Mouse (Mus musculus) adrenal gland, adult 8-10 months (tissue): ENCODE data around the gene Cacna1c. TPM values are rescaled to one million over a fixed set of nuclear protein-coding genes. Genes with fewer than 3 reads are reported as not detected.
A peak's percentile ranks its signal among the peaks of the same experiment; 100 is the strongest.
"Not testable (repeated sequence)": the region's sequence is repeated elsewhere in the genome, so short reads cannot be mapped to it uniquely, and the experiment has no call there.

Source experiments
- DNase-seq: peaks from one replicate; pipeline ENCODE4 v3.0.0; 2022
- total RNA-seq, 4 experiments: library from RNA; stranded (reverse); gene quantifications; 2 replicates each; pipeline ENCODE4 v1.2.4; 2022

Gene Cacna1c
- total RNA-seq, 4 experiments from 2014 or later = 97.1 to 218 (median 127) TPM

GRCm38 (mm10) chr6:118646265-118647061, 549.8 kb downstream of the Cacna1c start:
- DNase-seq = peak; percentile 38

- peak; percentile 28 for DNase-seq
Measured at GRCm38 (mm10) chr6:118644866-118645265, 551.4 kb downstream of the Cacna1c start.

GRCm38 (mm10) chr6:118643541-118643940, 552.7 kb downstream of the Cacna1c start:
- DNase-seq = no peak

- DNase-seq = no peak
Measured at GRCm38 (mm10) chr6:118641671-118642325, 554.4 kb downstream of the Cacna1c start.

GRCm38 (mm10) chr6:118639816-118640215, 556.4 kb downstream of the Cacna1c start:
- no peak for DNase-seq

- no peak for DNase-seq
Measured at GRCm38 (mm10) chr6:118638911-118639310, 557.3 kb downstream of the Cacna1c start.

- no peak for DNase-seq
Measured at GRCm38 (mm10) chr6:118632491-118632890, 563.7 kb downstream of the Cacna1c start.

GRCm38 (mm10) chr6:118630006-118630405, 566.2 kb downstream of the Cacna1c start:
- no peak for DNase-seq

GRCm38 (mm10) chr6:118626246-118626645, 570.0 kb downstream of the Cacna1c start:
- no peak for DNase-seq

- DNase-seq = no peak
Measured at GRCm38 (mm10) chr6:118623609-118624008, 572.6 kb downstream of the Cacna1c start.

GRCm38 (mm10) chr6:118621866-118622265, 574.4 kb downstream of the Cacna1c start:
- peak; percentile 24 for DNase-seq

- DNase-seq = no peak
Measured at GRCm38 (mm10) chr6:118621406-118621805, 574.8 kb downstream of the Cacna1c start.

GRCm38 (mm10) chr6:118608906-118609305, 587.3 kb downstream of the Cacna1c start:
- DNase-seq = no peak

GRCm38 (mm10) chr6:118605974-118606373, 590.2 kb downstream of the Cacna1c start:
- DNase-seq = no peak

GRCm38 (mm10) chr6:118603825-118604224, 592.4 kb downstream of the Cacna1c start:
- no peak for DNase-seq

- no peak for DNase-seq
Measured at GRCm38 (mm10) chr6:118595681-118596055, 600.5 kb downstream of the Cacna1c start.

GRCm38 (mm10) chr6:118594833-118595680, 601.2 kb downstream of the Cacna1c start:
- no peak for DNase-seq

GRCm38 (mm10) chr6:118594070-118594469, 602.1 kb downstream of the Cacna1c start:
- no peak for DNase-seq

GRCm38 (mm10) chr6:118593377-118594061, 602.7 kb downstream of the Cacna1c start:
- DNase-seq = no peak

GRCm38 (mm10) chr6:118592662-118593376, 603.4 kb downstream of the Cacna1c start:
- no peak for DNase-seq

- DNase-seq = not testable (repeated sequence)
Measured at GRCm38 (mm10) chr6:118578741-118579140, 617.5 kb downstream of the Cacna1c start.

GRCm38 (mm10) chr6:118574351-118574750, 621.9 kb downstream of the Cacna1c start:
- no peak for DNase-seq
